Mouse (Mus musculus) mouse trophoblast stem cell (cell line): ENCODE measurements around the gene Gramd1b.
"Not testable (repeated sequence)": the region's sequence is repeated elsewhere in the genome, so short reads cannot be mapped to it uniquely, and the experiment has no call there.

Experiments
- in situ Hi-C, 2 experiments: fragments of 300-500 bp; cut with MseI, MboI; formaldehyde crosslinking; loops; 2 replicates in 1 of 2; 3 replicates in 1 of 2; pipeline ENCODE4 v1.15.1; 2025

Gramd1b gene

DNA sequence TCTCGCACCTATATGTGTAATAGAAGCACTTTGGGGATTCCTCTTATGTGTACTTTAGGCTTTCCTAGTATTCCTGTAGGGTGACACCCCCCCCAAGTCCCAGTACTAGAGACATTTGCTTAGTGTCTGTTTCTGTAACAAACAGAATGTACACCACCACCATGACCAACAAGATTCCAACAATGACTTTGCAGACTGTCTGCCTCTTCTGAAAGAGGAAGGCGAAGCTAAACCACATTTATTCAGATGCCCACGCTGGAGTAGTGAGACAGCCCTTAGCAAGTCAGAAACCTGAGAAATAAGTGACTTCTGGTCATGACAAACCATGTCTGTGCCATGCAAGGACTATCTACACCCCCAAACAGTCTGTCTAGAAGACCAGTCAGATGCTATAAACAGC, 11.9 kb downstream of the Gramd1b start:
- in situ Hi-C loops: no loop called here

GRCm38 (mm10) chr9:40511970-40512369, 19.2 kb downstream of the Gramd1b start:
- in situ Hi-C loops: no loop called here

DNA sequence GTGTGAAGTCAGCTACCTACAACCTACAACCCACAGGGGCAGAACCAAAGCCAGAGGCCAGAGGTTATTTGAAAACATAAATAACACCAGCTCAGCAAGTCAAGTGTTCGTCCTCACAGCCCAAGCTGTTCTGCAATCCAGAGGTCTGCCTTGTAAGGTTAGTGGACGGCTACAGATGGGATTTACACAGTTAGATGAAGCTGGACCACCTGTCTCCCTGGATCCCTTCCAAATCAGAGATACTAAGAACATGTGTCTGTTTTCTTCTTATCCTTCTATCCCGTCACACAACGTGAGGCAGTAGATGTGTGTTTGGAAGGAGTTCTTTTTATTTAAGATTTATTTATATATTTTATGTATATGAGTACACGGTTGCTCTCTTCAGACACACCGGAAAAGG, 21.7 kb downstream of the Gramd1b start:
- in situ Hi-C loops: no loop called here

DNA sequence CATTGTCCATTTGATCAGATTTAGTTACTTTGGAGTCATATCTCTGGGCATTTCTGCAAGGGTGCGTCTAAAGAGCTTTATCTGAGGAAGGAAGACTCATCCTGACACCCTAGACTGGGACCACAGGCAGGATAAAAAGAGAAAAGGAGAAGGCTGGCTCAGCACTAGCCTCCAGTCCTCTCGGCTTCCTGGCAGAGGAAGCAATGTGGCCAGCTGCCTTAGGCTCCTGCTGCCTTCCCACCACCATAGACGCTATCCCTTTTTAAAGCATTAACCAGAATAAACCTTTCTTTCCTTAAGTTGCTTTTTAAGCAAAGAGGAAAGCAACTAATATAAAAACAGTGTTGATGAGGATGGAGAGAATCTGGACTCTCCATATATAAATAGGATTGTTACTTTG, 24.6 kb downstream of the Gramd1b start:
- in situ Hi-C loops: no loop called here

DNA sequence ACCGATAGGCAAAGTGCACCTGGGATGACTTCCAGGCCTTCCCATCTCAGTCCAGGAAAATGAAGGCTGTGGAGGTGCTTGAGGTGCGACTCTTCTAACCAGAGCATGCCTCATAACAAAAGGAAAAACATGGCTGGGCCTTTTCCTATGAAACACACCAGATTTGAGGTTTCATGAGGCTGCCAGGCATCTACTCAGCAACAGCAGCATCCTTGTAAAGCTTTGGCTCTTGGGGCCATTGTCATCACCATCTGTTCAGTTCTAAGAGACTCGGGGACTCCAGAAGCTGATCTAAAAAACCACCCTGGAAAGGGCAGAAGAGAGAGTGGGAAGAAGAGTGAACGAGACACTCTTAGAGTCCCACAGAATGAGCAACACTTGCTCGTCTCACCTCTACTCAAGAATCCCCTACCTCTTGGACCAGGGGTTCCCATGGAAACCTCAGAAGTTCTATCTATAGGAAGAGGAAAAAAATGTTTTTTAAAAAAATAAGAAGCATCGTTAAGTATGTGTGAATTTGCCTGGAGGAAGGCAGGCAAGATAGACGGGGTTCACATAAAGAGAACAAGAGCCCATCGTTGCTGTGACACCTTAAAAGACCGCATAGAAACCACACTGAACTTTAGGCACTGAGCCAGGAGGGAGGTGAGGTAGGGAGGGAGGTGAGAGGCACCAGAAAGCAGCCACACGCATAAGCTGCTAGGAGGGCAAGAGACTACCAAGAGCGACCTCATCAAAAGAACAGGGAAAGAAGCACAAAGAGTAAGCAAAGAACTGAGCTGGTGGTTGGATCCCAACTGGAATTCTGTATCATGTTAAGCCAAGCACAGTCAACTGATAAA, 25.5 kb downstream of the Gramd1b start:
- in situ Hi-C loops: no loop called here

GRCm38 (mm10) chr9:40504886-40505285, 26.3 kb downstream of the Gramd1b start:
- in situ Hi-C loops: no loop called here

GRCm38 (mm10) chr9:40500691-40501090, 30.5 kb downstream of the Gramd1b start:
- in situ Hi-C loops: no loop called here

GRCm38 (mm10) chr9:40482351-40483084, 48.7 kb downstream of the Gramd1b start:
- in situ Hi-C loops: not testable (repeated sequence)

- in situ Hi-C loops: no loop called here
Observed at GRCm38 (mm10) chr9:40481271-40481670, 49.9 kb downstream of the Gramd1b start.

DNA sequence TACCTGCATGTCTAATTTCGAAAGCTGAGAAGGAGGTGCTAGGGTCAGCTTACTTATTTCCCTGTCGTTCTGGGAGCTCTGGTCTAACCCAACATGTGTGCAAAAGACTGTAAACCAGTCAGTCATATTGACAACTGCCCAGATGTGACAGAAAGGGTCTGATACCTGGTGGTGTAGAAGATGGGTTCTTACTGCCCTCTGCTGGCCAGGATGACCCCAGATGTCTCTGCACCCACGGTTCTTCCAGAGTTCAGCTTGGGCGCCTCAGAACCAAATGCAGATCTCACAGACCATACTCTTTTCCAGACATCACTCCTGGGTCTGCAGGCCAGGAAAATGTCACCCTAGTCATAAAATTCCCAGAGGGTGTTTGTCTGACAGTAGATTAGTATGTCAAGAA, 51.9 kb downstream of the Gramd1b start:
- in situ Hi-C loops: loop anchor here in 1 of 2 experiments (5.0 kb wide), 1 partner anchor 62 kb away; no protein-coding TSS in a partner anchor

GRCm38 (mm10) chr9:40478146-40478900, 52.9 kb downstream of the Gramd1b start:
- in situ Hi-C loops: loop anchor here in 1 of 2 experiments (5.0 kb wide), 1 partner anchor 61 kb away; no protein-coding TSS in a partner anchor

- in situ Hi-C loops: loop anchor here in 1 of 2 experiments (5.0 kb wide), 1 partner anchor 60 kb away; no protein-coding TSS in a partner anchor
Observed at GRCm38 (mm10) chr9:40477611-40478010, 53.6 kb downstream of the Gramd1b start.

DNA sequence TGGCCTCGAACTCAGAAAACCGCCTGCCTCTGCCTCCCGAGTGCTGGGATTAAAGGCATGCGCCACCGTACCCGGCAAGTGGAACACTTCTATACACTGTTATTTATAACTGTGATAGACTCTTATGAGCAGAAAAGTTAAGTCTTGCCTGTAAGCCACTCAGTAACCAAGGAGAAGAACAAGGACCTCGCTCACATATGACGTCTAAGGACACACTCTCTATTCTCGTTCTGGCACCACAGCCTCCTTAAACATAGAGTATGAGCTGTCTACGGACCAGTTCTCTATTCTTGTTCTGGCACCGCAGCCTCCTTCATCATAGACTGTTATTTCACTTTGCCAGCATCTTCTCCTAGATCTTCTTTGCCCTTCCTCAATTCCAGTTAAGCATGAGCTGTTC, 55.1 kb downstream of the Gramd1b start:
- in situ Hi-C loops: loop anchor here in 1 of 2 experiments (5.0 kb wide), 1 partner anchor 59 kb away; no protein-coding TSS in a partner anchor

DNA sequence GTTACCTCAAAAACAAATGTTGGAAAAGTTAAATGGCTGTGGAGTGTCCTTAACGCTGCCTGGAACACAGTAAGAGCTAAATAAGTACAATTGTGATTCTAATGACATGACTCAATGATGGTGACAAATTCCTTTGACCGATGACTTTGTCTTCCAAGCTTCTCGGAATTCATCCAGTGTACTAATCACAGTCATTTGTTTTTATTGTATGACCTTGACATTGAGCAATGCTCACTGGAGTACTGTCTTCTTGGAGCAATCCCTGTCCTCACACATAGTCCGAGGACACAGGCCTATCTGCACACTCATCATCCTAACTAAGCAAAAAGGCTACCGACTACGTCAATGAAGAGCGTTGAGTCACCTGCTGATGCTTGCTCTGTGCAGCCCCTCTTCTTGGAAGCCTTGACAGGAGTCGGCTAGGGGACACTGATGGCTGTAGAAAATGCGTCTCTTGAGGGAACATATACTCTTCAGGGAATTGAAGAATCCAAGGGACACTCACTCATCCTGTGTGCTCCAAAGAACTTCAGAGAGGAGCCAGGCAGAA, 58.1 kb downstream of the Gramd1b start:
- in situ Hi-C loops: no loop called here

- in situ Hi-C loops: no loop called here
Observed at GRCm38 (mm10) chr9:40469403-40470137, 61.6 kb downstream of the Gramd1b start.

GRCm38 (mm10) chr9:40466782-40467181, 64.4 kb downstream of the Gramd1b start:
- in situ Hi-C loops: no loop called here

DNA sequence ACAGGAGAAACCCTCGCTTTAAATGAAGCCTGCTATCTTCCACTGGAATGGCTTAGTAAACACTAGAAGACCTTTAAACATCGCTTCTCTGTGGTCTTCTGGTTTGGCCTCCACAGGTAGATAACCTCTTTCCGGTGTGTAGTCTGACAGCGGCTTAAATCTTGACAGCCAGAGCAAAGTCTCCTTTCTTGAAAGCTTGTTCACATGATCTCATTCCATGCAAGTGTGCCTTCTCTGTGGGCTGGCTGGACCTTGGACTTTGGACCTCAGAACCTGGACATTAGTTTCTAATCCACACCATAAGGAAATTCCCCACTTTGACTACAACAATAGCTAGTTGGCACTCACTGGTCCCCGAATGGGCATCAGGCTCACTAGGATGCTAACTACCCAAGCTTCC, 65.6 kb downstream of the Gramd1b start:
- in situ Hi-C loops: no loop called here

DNA sequence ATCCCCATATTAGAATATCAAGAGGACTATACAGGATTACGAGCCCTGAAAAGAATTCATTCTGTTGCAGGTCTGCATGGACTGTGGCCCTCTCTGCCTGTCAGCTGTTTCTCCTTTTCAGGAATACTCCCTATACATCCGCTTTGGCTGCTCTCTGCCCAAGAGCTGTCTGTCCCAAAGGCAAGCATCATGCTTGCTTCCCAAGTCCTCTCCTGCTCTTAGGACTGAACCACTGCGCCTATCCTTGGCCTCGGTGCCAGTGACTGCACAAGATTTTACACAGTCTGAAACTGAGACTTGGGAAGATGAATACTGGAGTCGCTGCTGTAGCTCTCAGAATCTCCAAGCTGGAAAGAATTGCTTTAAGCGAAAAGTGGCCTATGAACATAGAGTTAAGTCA, 68.8 kb downstream of the Gramd1b start:
- in situ Hi-C loops: no loop called here

DNA sequence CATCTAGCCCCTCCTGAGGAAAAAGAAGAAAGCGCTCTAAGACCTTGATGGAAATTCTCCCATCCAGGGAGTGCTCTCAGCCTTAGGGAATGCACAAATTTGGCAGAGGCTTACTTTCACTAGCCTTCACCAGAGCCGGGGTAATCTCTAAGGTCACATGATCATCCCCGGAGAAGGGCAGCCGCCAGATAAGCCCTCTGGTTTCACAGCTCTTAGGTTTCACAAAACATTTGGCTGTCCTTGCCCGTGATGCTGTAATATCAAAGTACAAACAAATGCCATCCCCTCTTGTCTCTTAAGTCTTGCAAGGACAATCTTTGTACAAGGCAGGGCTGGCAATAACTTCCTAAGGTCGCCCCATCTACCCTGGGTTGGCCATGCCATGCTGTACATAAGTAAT, 70.4 kb downstream of the Gramd1b start:
- in situ Hi-C loops: no loop called here

GRCm38 (mm10) chr9:40459304-40460280, 71.6 kb downstream of the Gramd1b start:
- in situ Hi-C loops: no loop called here
